Mouse (Mus musculus): ENCODE results near the gene Ralgapa2. TPM values are rescaled to one million over a fixed set of nuclear protein-coding genes. Genes with fewer than 3 reads are reported as not detected.

The Ralgapa2 gene
- total and polyA plus RNA-seq, 3 experiments: 5.6 to 10.3 (median 8.9) TPM

- dilution Hi-C loops (cut with MboI; ENCODE audit: extremely low pct_ligation_motif_present, extremely low pct_unique_long_range_greater_than_20kb, low sequenced_read_pairs): no loop called here
- H3K36me3 ChIP-seq (replicated peaks in 1 of 2; ENCODE audit: control insufficient read depth in 1 of 2, insufficient read depth in 1 of 2, low read length in 1 of 2): peaks cover 0 to 41% of the 10 kb centered on the region in 2 experiments
- H3K79me2 ChIP-seq (replicated peaks; ENCODE audit: control insufficient read depth, extremely low read depth, insufficient read depth, poor library complexity, severe bottlenecking): no peaks in the 10 kb centered on the region
- no peaks in the 10 kb centered on the region for H3K27me3 ChIP-seq (replicated peaks)
- no peaks in the 10 kb centered on the region for H3K9me3 ChIP-seq (replicated peaks; ENCODE audit: low read length)
- peaks cover 10 to 62% of the 10 kb centered on the region in 2 experiments; a peak in 3 of 4 replicates for H3K4me1 ChIP-seq (ENCODE audit: control insufficient read depth in 1 of 2, insufficient read depth in 2 of 2)
- in situ Hi-C loops (cut with MboI; ENCODE audit: low pct_ligation_motif_present, low pct_unique_long_range_greater_than_20kb, low sequenced_read_pairs): no loop called here
- DNase-seq (ENCODE audit: extremely low read depth): no peak
- H3K4me3 ChIP-seq (replicated peaks in 1 of 3; ENCODE audit: low read depth in 2 of 3, low read length in 2 of 3, poor library complexity in 1 of 3): no peak overlapping the region
- no peak overlapping the region for H3K4me2 ChIP-seq (ENCODE audit: insufficient read depth, low read depth, poor library complexity, severe bottlenecking)
- H3K9ac ChIP-seq (ENCODE audit: insufficient read depth, low read depth): no peak overlapping the region
- TF ChIP-seq TCF12 (IDR thresholded peaks at IDR 0.05; ENCODE audit: low read depth, low read length) (no peak), USF1 (IDR thresholded peaks at IDR 0.05; ENCODE audit: low read depth, low read length) (no peak), TBP (conservative IDR thresholded peaks at IDR 0.05; ENCODE audit: low read depth, low read length) (no peak), MYC (IDR thresholded peaks at IDR 0.05; ENCODE audit: low read depth, low read length) (no peak), RAD21 (IDR thresholded peaks at IDR 0.05; ENCODE audit: low read depth, low read length) (no peak), MXI1 (IDR thresholded peaks at IDR 0.05; ENCODE audit: low read depth, low read length) (no peak), GABPA (IDR thresholded peaks at IDR 0.05; ENCODE audit: insufficient replicate concordance, low read depth, low read length) (no peak), USF2 (conservative IDR thresholded peaks at IDR 0.05; ENCODE audit: low read depth, low read length) (no peak), RCOR1 (conservative IDR thresholded peaks at IDR 0.05; ENCODE audit: low read depth, low read length) (no peak), MAZ (IDR thresholded peaks at IDR 0.05; ENCODE audit: low read depth, low read length) (no peak), JUN (IDR thresholded peaks at IDR 0.05; ENCODE audit: insufficient read depth, low read depth, low read length) (no peak), NRF1 (IDR thresholded peaks at IDR 0.05; ENCODE audit: low read depth, low read length) (no peak), EP300 (IDR thresholded peaks at IDR 0.05; ENCODE audit: low read length) (no peak), CTCF (conservative IDR thresholded peaks at IDR 0.05 in 1 of 2, IDR thresholded peaks at IDR 0.05 in 1 of 2; ENCODE audit: low read depth in 2 of 2, low read length in 2 of 2) (no peak), IRF4 (IDR thresholded peaks at IDR 0.05; ENCODE audit: low read depth, low read length) (no peak), SMC3 (IDR thresholded peaks at IDR 0.05; ENCODE audit: low read depth, low read length) (no peak)
- H3K27ac ChIP-seq (ENCODE audit: insufficient read depth, low read depth): no peak overlapping the region
Measured at GRCm38 (mm10) chr2:146250236-146250904, 261.8 kb downstream of the Ralgapa2 start.

GRCm38 (mm10) chr2:146249033-146249432 is 263.1 kb downstream of the Ralgapa2 start:
- Histone ChIP-seq H3K4me2 (ENCODE audit: insufficient read depth, low read depth, poor library complexity, severe bottlenecking) (no peak overlapping the region), H3K4me3 (replicated peaks in 1 of 3; ENCODE audit: low read depth in 2 of 3, low read length in 2 of 3, poor library complexity in 1 of 3) (no peak overlapping the region), H3K4me1 (ENCODE audit: control insufficient read depth in 1 of 2, insufficient read depth in 2 of 2) (peaks cover 10 to 50% of the 10 kb centered on the region in 2 experiments; a peak in 2 of 4 replicates), H3K36me3 (replicated peaks in 1 of 2; ENCODE audit: control insufficient read depth in 1 of 2, insufficient read depth in 1 of 2, low read length in 1 of 2) (peaks cover 0 to 54% of the 10 kb centered on the region in 2 experiments), H3K9ac (ENCODE audit: insufficient read depth, low read depth) (no peak overlapping the region), H3K27me3 (replicated peaks) (no peaks in the 10 kb centered on the region), H3K79me2 (replicated peaks; ENCODE audit: control insufficient read depth, extremely low read depth, insufficient read depth, poor library complexity, severe bottlenecking) (no peaks in the 10 kb centered on the region), H3K9me3 (replicated peaks; ENCODE audit: low read length) (no peaks in the 10 kb centered on the region), H3K27ac (ENCODE audit: insufficient read depth, low read depth) (no peak overlapping the region)
- in situ Hi-C loops (cut with MboI; ENCODE audit: low pct_ligation_motif_present, low pct_unique_long_range_greater_than_20kb, low sequenced_read_pairs) (loop anchor here (25.0 kb wide), 1 partner anchor 287 kb away; no protein-coding TSS in a partner anchor), dilution Hi-C loops (cut with MboI; ENCODE audit: extremely low pct_ligation_motif_present, extremely low pct_unique_long_range_greater_than_20kb, low sequenced_read_pairs) (no loop called here)
- no peak for DNase-seq (ENCODE audit: extremely low read depth)
- no peak for TF ChIP-seq ELF1 (IDR thresholded peaks at IDR 0.05; ENCODE audit: low read depth, low read length)
- TF ChIP-seq USF1 (IDR thresholded peaks at IDR 0.05; ENCODE audit: low read depth, low read length): no peak
- no peak for TF ChIP-seq ZC3H11A (IDR thresholded peaks at IDR 0.05; ENCODE audit: low read depth, low read length)
- TF ChIP-seq CTCF (conservative IDR thresholded peaks at IDR 0.05 in 1 of 2, IDR thresholded peaks at IDR 0.05 in 1 of 2; ENCODE audit: low read depth in 2 of 2, low read length in 2 of 2): no peak
